Comparison of ENCODE assay signal across 11 mouse cellular contexts in the genomic region with DNA sequence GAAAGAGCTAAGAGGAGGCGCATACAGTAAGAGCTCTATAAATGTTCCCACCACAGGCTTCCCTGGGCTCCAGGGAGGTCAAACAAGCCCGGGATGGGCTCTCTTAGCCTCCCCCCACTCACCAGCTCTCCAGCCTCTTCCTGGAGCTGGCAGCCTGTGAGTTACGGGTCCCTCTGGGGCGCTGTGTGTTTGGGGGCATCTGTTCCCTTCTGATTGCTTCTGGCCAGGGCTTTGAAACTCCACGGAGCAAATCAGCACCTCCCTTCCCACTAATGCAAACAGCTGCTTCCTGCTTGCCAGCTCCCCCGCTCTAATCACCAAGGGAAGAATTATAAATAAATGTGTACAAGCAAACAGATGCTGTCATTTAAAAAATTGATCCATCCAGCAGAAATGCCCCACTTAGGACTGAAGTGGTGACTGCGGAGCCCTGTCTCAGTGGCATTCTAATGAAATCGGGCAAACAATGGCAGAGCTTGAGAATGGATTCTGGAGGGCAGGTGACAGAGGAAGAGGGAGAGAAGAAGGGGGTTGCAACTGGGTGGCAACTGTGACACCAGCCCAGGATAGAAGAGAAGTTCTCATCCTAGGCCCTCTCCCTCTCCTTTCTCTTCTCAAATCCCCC. TPM values are rescaled to one million over a fixed set of nuclear protein-coding genes. Genes with fewer than 3 reads are reported as not detected.
DNase-seq lines count a peak whose midpoint lies in the region; ATAC-seq and TF ChIP-seq lines count a peak whose summit lies in the region.
"Had no signal": no experiment of that assay in that cellular context is flagged by ENCODE, and none has a peak within 500 bp of the region (broad histone marks: within the 10 kb centered on the region; RNA-seq: fewer than 3 reads in every experiment).

No protein-coding gene starts in this region.

- DNase-seq in heart, adult 9 months (ENCODE audit: low spot score in 2 of 2): no peak
- DNase-seq in hindbrain, postnatal 0 days (ENCODE audit: low spot score): peak; percentile 28
- DNase-seq in midbrain, embryonic 14.5 days: peak; percentile 37
- DNase-seq in layer of hippocampus, adult 9-11 months: no peak
- no peak for DNase-seq in left cerebral cortex, postnatal 10 days (ENCODE audit: extremely low spot score in 1 of 2, low spot score in 2 of 2)
- DNase-seq in urinary bladder, adult 18-20 months (ENCODE audit: low spot score in 2 of 2): no peak
- DNase-seq: cerebellum, adult 18-20 months; layer of hippocampus, postnatal 36 days had no signal

- H3K9me3 ChIP-seq in heart, embryonic 11.5 days (replicated peaks; ENCODE audit: control insufficient read depth, low read length): no peaks in the 10 kb centered on the region; the same call in 1 of the 2 replicates
- 0 out of 2 replicates have a peak, but pooled peaks cover 3% of the 10 kb centered on the region for H3K9me3 ChIP-seq in hindbrain, postnatal 0 days (ENCODE audit: low read length)
- H3K9me3 ChIP-seq in midbrain, embryonic 14.5 days (ENCODE audit: control insufficient read depth, low read length): 0 out of 2 replicates have a peak, but pooled peaks cover 3% of the 10 kb centered on the region

- intact Hi-C loops in left cerebral cortex, postnatal 10 days (cut with DNase I): no loop called here

- peak overlapping the region; percentile 12; the same call in 1 of the 2 replicates for H3K9ac ChIP-seq in heart, embryonic 11.5 days (ENCODE audit: low read depth, low read length)
- 0 out of 2 replicates have a peak overlapping the region, but pooled peaks have one; percentile 9 for H3K9ac ChIP-seq in hindbrain, postnatal 0 days (replicated peaks; ENCODE audit: low read length)
- H3K9ac ChIP-seq in midbrain, embryonic 14.5 days (replicated peaks; ENCODE audit: low read length): no peak overlapping the region

- H3K27me3 ChIP-seq in heart, embryonic 11.5 days (ENCODE audit: control insufficient read depth, insufficient read depth, low read length): no peaks in the 10 kb centered on the region
- no peaks in the 10 kb centered on the region for H3K27me3 ChIP-seq in hindbrain, postnatal 0 days (ENCODE audit: insufficient read depth, low read length)
- no peaks in the 10 kb centered on the region for H3K27me3 ChIP-seq in midbrain, embryonic 14.5 days (ENCODE audit: control insufficient read depth, insufficient read depth, low read length)

- no peak overlapping the region for H3K27ac ChIP-seq in heart, embryonic 11.5 days (ENCODE audit: low read depth, low read length)
- H3K27ac ChIP-seq in hindbrain, postnatal 0 days: 0 out of 2 replicates have a peak overlapping the region, but pooled peaks have one; percentile 2
- H3K27ac ChIP-seq in midbrain, embryonic 14.5 days (replicated peaks; ENCODE audit: low read depth, low read length): no peak overlapping the region
- H3K27ac ChIP-seq: macrophage had no signal

- TF ChIP-seq CTCF in hindbrain, postnatal 0 days (IDR thresholded peaks at IDR 0.05; ENCODE audit: low read depth): no peak

- H3K36me3 ChIP-seq in heart, embryonic 11.5 days (ENCODE audit: control insufficient read depth, insufficient read depth, low read length): no peaks in the 10 kb centered on the region
- H3K36me3 ChIP-seq in hindbrain, postnatal 0 days (ENCODE audit: insufficient read depth, low read length): no peaks in the 10 kb centered on the region
- no peaks in the 10 kb centered on the region for H3K36me3 ChIP-seq in midbrain, embryonic 14.5 days (ENCODE audit: control insufficient read depth, insufficient read depth, low read length)

- H3K4me1 ChIP-seq in heart, embryonic 11.5 days (ENCODE audit: control insufficient read depth, insufficient read depth, low read length): no peaks in the 10 kb centered on the region
- H3K4me1 ChIP-seq in hindbrain, postnatal 0 days (ENCODE audit: insufficient read depth, low read length): no peaks in the 10 kb centered on the region
- no peaks in the 10 kb centered on the region for H3K4me1 ChIP-seq in midbrain, embryonic 14.5 days (ENCODE audit: control insufficient read depth, insufficient read depth, low read length)

- WGBS in heart, embryonic 11.5 days (ENCODE audit: insufficient replicate concordance): 49% methylated on average over 8 of the region's 8 CpGs
- WGBS in hindbrain, postnatal 0 days: 35% methylated on average over 8 of the region's 8 CpGs
- 40% methylated on average over 8 of the region's 8 CpGs for WGBS in midbrain, embryonic 14.5 days

- no peak for ATAC-seq in heart, embryonic 11.5 days (replicated peaks; ENCODE audit: insufficient number of reproducible peaks, low FRiP score, low TSS enrichment)
- 0 out of 2 replicates have a peak, but pooled peaks have one; percentile 15 for ATAC-seq in common myeloid progenitor, adult 5-6 weeks (replicated peaks; ENCODE audit: low read depth, poor library complexity, severe bottlenecking)
- peak; percentile 47; the same call in 1 of the 2 replicates for ATAC-seq in hindbrain, postnatal 0 days
- no peak for ATAC-seq in midbrain, embryonic 14.5 days (ENCODE audit: low FRiP score, low TSS enrichment)

- no peak overlapping the region for H3K4me3 ChIP-seq in heart, embryonic 11.5 days (ENCODE audit: low read depth, low read length)
- no peak overlapping the region for H3K4me3 ChIP-seq in hindbrain, postnatal 0 days (ENCODE audit: low read length)
- no peak overlapping the region for H3K4me3 ChIP-seq in midbrain, embryonic 14.5 days (replicated peaks; ENCODE audit: low read depth, low read length)

- no peak overlapping the region for H3K4me2 ChIP-seq in heart, embryonic 11.5 days
- H3K4me2 ChIP-seq in hindbrain, postnatal 0 days (ENCODE audit: low read depth, low read length): no peak overlapping the region
- H3K4me2 ChIP-seq in midbrain, embryonic 14.5 days (ENCODE audit: low read length): no peak overlapping the region

RNA-seq across cellular contexts. Expression of gene Kdm8, which starts 9.7 kb away (rescaled TPM):
- 7.8 and 7.9 TPM in 2 replicates for polyA plus RNA-seq in heart, embryonic 11.5 days (2014; fragmentation: Nextera tagmentation; extraction: Ambion mirVana)
- 6.1 and 6.9 TPM in 2 replicates for total RNA-seq in common myeloid progenitor, adult 5-6 weeks (2017)
- 7.2 and 7.5 TPM in 2 replicates for total RNA-seq in hindbrain, postnatal 0 days (2014; rRNA removed)
- polyA plus RNA-seq in hindbrain, postnatal 0 days (2015; fragmentation: Nextera tagmentation; extraction: Ambion mirVana): 4.1 and 5.0 TPM in 2 replicates
- 3.8 and 5.5 TPM in 2 replicates for polyA plus RNA-seq in midbrain, embryonic 14.5 days (2014; fragmentation: Nextera tagmentation; extraction: Ambion mirVana)
- 1 to 10 TPM; 3.4 to 4.1 TPM for total RNA-seq in left cerebral cortex, postnatal 10 days (2021)

RNA-seq across cellular contexts. Expression of gene Nsmce1, which starts 56.6 kb away (rescaled TPM):
- polyA plus RNA-seq in heart, embryonic 11.5 days (2014; fragmentation: Nextera tagmentation; extraction: Ambion mirVana): 111 TPM in 2 replicates
- total RNA-seq in common myeloid progenitor, adult 5-6 weeks (2017): 75.2 and 99.7 TPM in 2 replicates
- 21.3 and 27.8 TPM in 2 replicates for total RNA-seq in hindbrain, postnatal 0 days (2014; rRNA removed)
- 87.9 and 88.6 TPM in 2 replicates for polyA plus RNA-seq in hindbrain, postnatal 0 days (2015; fragmentation: Nextera tagmentation; extraction: Ambion mirVana)
- 93.9 and 101 TPM in 2 replicates for polyA plus RNA-seq in midbrain, embryonic 14.5 days (2014; fragmentation: Nextera tagmentation; extraction: Ambion mirVana)
- 10 to 100 TPM; 21.4 to 23.3 TPM for total RNA-seq in left cerebral cortex, postnatal 10 days (2021)

Comparison
In these comparisons a context has a peak if more than half of its experiments do, and no peak if none do; other contexts are left out.
1. ATAC-seq: peak in common myeloid progenitor, adult 5-6 weeks (single experiment) and hindbrain, postnatal 0 days (single experiment); none in heart, embryonic 11.5 days (single experiment) and midbrain, embryonic 14.5 days (single experiment).
2. DNase-seq: peak in hindbrain, postnatal 0 days (single experiment) and midbrain, embryonic 14.5 days (single experiment); none in heart, adult 9 months (0 of 2), layer of hippocampus, adult 9-11 months (single experiment), left cerebral cortex, postnatal 10 days (0 of 2) and urinary bladder, adult 18-20 months (0 of 2).